Mouse (Mus musculus) midbrain, embryonic 16.5 days (tissue): ENCODE results near the gene Hddc3. TPM values are rescaled to one million over a fixed set of nuclear protein-coding genes. Genes with fewer than 3 reads are reported as not detected.

Source experiments
- ATAC-seq: fragments of 200-750 bp; cut with Nextera tagmentation; 2 replicates; pipeline ENCODE4 v1.8.0; 2017; ENCODE audit warnings: moderate TSS enrichment
- H3K27ac ChIP-seq: fragments of 300-500 bp; sonication (generic); 2 replicates; pipeline ENCODE4 v1.5.1; 2014; ENCODE audit warnings: mild to moderate bottlenecking, low read length, mixed read lengths
- H3K27me3 ChIP-seq: fragments of 300-500 bp; sonication (generic); 2 replicates; pipeline ENCODE4 v1.6.1; 2014; ENCODE audit warnings: low read depth, low read length, mixed read lengths; ENCODE audit not compliant: control insufficient read depth, insufficient read depth
- H3K36me3 ChIP-seq: fragments of 300-500 bp; sonication (generic); 2 replicates; pipeline ENCODE4 v1.6.1; 2014; ENCODE audit warnings: mild to moderate bottlenecking, low read length, moderate library complexity, mixed read lengths; ENCODE audit not compliant: control insufficient read depth, insufficient read depth
- H3K4me1 ChIP-seq: fragments of 300-500 bp; sonication (generic); 2 replicates; pipeline ENCODE4 v1.6.1; 2014; ENCODE audit warnings: mild to moderate bottlenecking, low read length, mixed read lengths; ENCODE audit not compliant: control insufficient read depth, insufficient read depth
- H3K4me2 ChIP-seq: fragments of 300-500 bp; sonication (generic); 2 replicates; pipeline ENCODE4 v1.6.1; 2014; ENCODE audit warnings: mild to moderate bottlenecking, low read length, mixed read lengths
- H3K4me3 ChIP-seq: fragments of 300-500 bp; sonication (generic); 2 replicates; pipeline ENCODE4 v1.5.1; 2014; ENCODE audit warnings: low read depth, mild to moderate bottlenecking, low read length, moderate library complexity, mixed read lengths
- H3K9ac ChIP-seq: fragments of 300-500 bp; sonication (generic); 2 replicates; pipeline ENCODE4 v1.6.1; 2014; ENCODE audit warnings: low read depth, low read length, mixed read lengths
- H3K9me3 ChIP-seq: fragments of 300-500 bp; sonication (generic); replicated peaks from 2 replicates; pipeline ENCODE4 v1.6.1; 2014; ENCODE audit warnings: mild to moderate bottlenecking, low read length, mixed read lengths; ENCODE audit not compliant: control insufficient read depth, poor library complexity, severe bottlenecking
- WGBS: fragments of 180-500 bp; shearing (Covaris S2); extraction: QIAGEN DNeasy Blood & Tissue Kit; methylation state at CpG from one replicate; pipeline ENCODE4 v1.1.7; 2014; 5-methylcytosine and 5-hydroxymethylcytosine counted together
- polyA plus RNA-seq: library from polyadenylated mRNA; unstranded; fragments of >200 nt; fragmentation: Nextera tagmentation; extraction: Ambion mirVana; gene quantifications from 2 replicates; pipeline ENCODE4 v1.2.1, GENCODE M21; 2015

Gene Hddc3
- polyA plus RNA-seq, 1 experiment from 2014 or later = 27.7 TPM

- no peaks in the 10 kb centered on the region for H3K4me1 ChIP-seq
- no peak overlapping the region for H3K4me2 ChIP-seq
- peaks cover 54% of the 10 kb centered on the region for H3K36me3 ChIP-seq
- H3K27ac ChIP-seq = no peak overlapping the region
- H3K4me3 ChIP-seq = no peak overlapping the region
- no peak for ATAC-seq
- H3K9me3 ChIP-seq = no peaks in the 10 kb centered on the region
- no peak overlapping the region for H3K9ac ChIP-seq
- H3K27me3 ChIP-seq = no peaks in the 10 kb centered on the region
- 16% methylated on average over 8 of the region's 8 CpGs for WGBS
Measured at GRCm38 (mm10) chr7:80357156-80357555, 14.3 kb downstream of the Hddc3 start.

- 66% methylated on average over 4 of the region's 4 CpGs for WGBS
- no peak overlapping the region for H3K27ac ChIP-seq
Measured at GRCm38 (mm10) chr7:80358039-80358438, 15.1 kb downstream of the Hddc3 start.

GRCm38 (mm10) chr7:80360435-80360834, 17.5 kb downstream of the Hddc3 start:
- Histone ChIP-seq H3K36me3 (peaks cover 60% of the 10 kb centered on the region), H3K27ac (no peak overlapping the region), H3K27me3 (no peaks in the 10 kb centered on the region), H3K4me2 (no peak overlapping the region), H3K9me3 (no peaks in the 10 kb centered on the region), H3K4me3 (no peak overlapping the region), H3K9ac (no peak overlapping the region), H3K4me1 (no peaks in the 10 kb centered on the region)
- no peak for ATAC-seq
- 79% methylated on average over 3 of the region's 3 CpGs for WGBS

More at GRCm38 (mm10) chr7:80358039-80358438, 15.1 kb downstream of the Hddc3 start:
- no peak overlapping the region for H3K4me3 ChIP-seq
- no peaks in the 10 kb centered on the region for H3K4me1 ChIP-seq
- no peaks in the 10 kb centered on the region for H3K9me3 ChIP-seq
- H3K27me3 ChIP-seq = no peaks in the 10 kb centered on the region
- peaks cover 58% of the 10 kb centered on the region for H3K36me3 ChIP-seq
- no peak overlapping the region for H3K4me2 ChIP-seq
- H3K9ac ChIP-seq = no peak overlapping the region
- no peak for ATAC-seq

GRCm38 (mm10) chr7:80365759-80366158, 22.9 kb downstream of the Hddc3 start:
- Histone ChIP-seq H3K4me1 (peaks cover 14% of the 10 kb centered on the region), H3K9me3 (no peaks in the 10 kb centered on the region)
- WGBS = 94% methylated on average over 2 of the region's 2 CpGs

GRCm38 (mm10) chr7:80367232-80367631, 24.3 kb downstream of the Hddc3 start:
- 97% methylated on average over 7 of the region's 7 CpGs for WGBS

More at GRCm38 (mm10) chr7:80365759-80366158, 22.9 kb downstream of the Hddc3 start:
- no peak for ATAC-seq
- Histone ChIP-seq H3K36me3 (peaks cover 52% of the 10 kb centered on the region), H3K27me3 (no peaks in the 10 kb centered on the region), H3K4me2 (no peak overlapping the region), H3K27ac (no peak overlapping the region), H3K4me3 (no peak overlapping the region), H3K9ac (no peak overlapping the region)

GRCm38 (mm10) chr7:80368009-80368408, 25.1 kb downstream of the Hddc3 start:
- no peaks in the 10 kb centered on the region for H3K27me3 ChIP-seq
- peaks cover 14% of the 10 kb centered on the region for H3K4me1 ChIP-seq
- no peak for ATAC-seq
- no peak overlapping the region for H3K27ac ChIP-seq
- no peak overlapping the region for H3K9ac ChIP-seq
- no peak overlapping the region for H3K4me2 ChIP-seq
- H3K4me3 ChIP-seq = no peak overlapping the region
- peaks cover 36% of the 10 kb centered on the region for H3K36me3 ChIP-seq
- WGBS = 91% methylated on average over 9 of the region's 9 CpGs
- H3K9me3 ChIP-seq = no peaks in the 10 kb centered on the region

More at GRCm38 (mm10) chr7:80367232-80367631, 24.3 kb downstream of the Hddc3 start:
- no peak overlapping the region for H3K27ac ChIP-seq
- H3K4me3 ChIP-seq = no peak overlapping the region
- H3K9ac ChIP-seq = no peak overlapping the region
- no peak overlapping the region for H3K4me2 ChIP-seq
- H3K27me3 ChIP-seq = no peaks in the 10 kb centered on the region
- H3K9me3 ChIP-seq = no peaks in the 10 kb centered on the region
- H3K36me3 ChIP-seq = peaks cover 43% of the 10 kb centered on the region
- no peak for ATAC-seq
- H3K4me1 ChIP-seq = peaks cover 14% of the 10 kb centered on the region

- no peak overlapping the region for H3K9ac ChIP-seq
- H3K36me3 ChIP-seq = peaks cover 28% of the 10 kb centered on the region
- no peak for ATAC-seq
- peaks cover 14% of the 10 kb centered on the region for H3K4me1 ChIP-seq
- H3K27ac ChIP-seq = no peak overlapping the region
- H3K27me3 ChIP-seq = no peaks in the 10 kb centered on the region
- 87% methylated on average over 20 of the region's 20 CpGs for WGBS
- peak overlapping the region; percentile 66; the same call in 1 of the 2 replicates for H3K4me2 ChIP-seq
- H3K4me3 ChIP-seq = no peak overlapping the region
- no peaks in the 10 kb centered on the region for H3K9me3 ChIP-seq
Measured at GRCm38 (mm10) chr7:80368635-80369421, 25.9 kb downstream of the Hddc3 start.

GRCm38 (mm10) chr7:80369461-80369860, 26.6 kb downstream of the Hddc3 start:
- no peak for ATAC-seq
- peaks cover 23% of the 10 kb centered on the region for H3K36me3 ChIP-seq
- 66% methylated on average over 5 of the region's 5 CpGs for WGBS
- H3K27ac ChIP-seq = no peak overlapping the region
- peak overlapping the region; percentile 66 for H3K4me2 ChIP-seq
- H3K4me3 ChIP-seq = peak overlapping the region; percentile 86
- no peaks in the 10 kb centered on the region for H3K27me3 ChIP-seq
- no peaks in the 10 kb centered on the region for H3K9me3 ChIP-seq
- H3K9ac ChIP-seq = 0 out of 2 replicates have a peak overlapping the region, but pooled peaks have one; percentile 18
- H3K4me1 ChIP-seq = peaks cover 14% of the 10 kb centered on the region

- peaks cover 14% of the 10 kb centered on the region for H3K4me1 ChIP-seq
- H3K27me3 ChIP-seq = no peaks in the 10 kb centered on the region
- peak overlapping the region; percentile 86 for H3K4me3 ChIP-seq
- peak overlapping the region; percentile 66 for H3K4me2 ChIP-seq
- no peak; the same call in 1 of the 2 replicates for ATAC-seq
- H3K36me3 ChIP-seq = peaks cover 21% of the 10 kb centered on the region
- H3K27ac ChIP-seq = peak overlapping the region; percentile 87
- H3K9me3 ChIP-seq = no peaks in the 10 kb centered on the region
- H3K9ac ChIP-seq = peak overlapping the region; percentile 95
- WGBS = 55% methylated on average over 4 of the region's 4 CpGs
Measured at GRCm38 (mm10) chr7:80369967-80370431, 27.1 kb downstream of the Hddc3 start.
